9 mouse cellular contexts compared by ENCODE assay signal in genomic region chr15:72205950-72206349, GRCm38 (mm10).
DNase-seq lines count a peak whose midpoint lies in the region; ATAC-seq and TF ChIP-seq lines count a peak whose summit lies in the region.
"Had no signal": no experiment of that assay in that cellular context is flagged by ENCODE, and none has a peak within 500 bp of the region (broad histone marks: within the 10 kb centered on the region; RNA-seq: fewer than 3 reads in every experiment).

No protein-coding gene starts in this region.

- no peaks in the 10 kb centered on the region for H3K27me3 ChIP-seq in embryonic facial prominence, embryonic 14.5 days (replicated peaks; ENCODE audit: control insufficient read depth, insufficient read depth, low read length)
- H3K27me3 ChIP-seq: limb, embryonic 12.5 days had no signal

- 11% methylated on average over 9 of the region's 9 CpGs for WGBS in embryonic facial prominence, embryonic 14.5 days

- no peaks in the 10 kb centered on the region for H3K9me3 ChIP-seq in embryonic facial prominence, embryonic 14.5 days (ENCODE audit: control insufficient read depth, low read length)
- H3K9me3 ChIP-seq: limb, embryonic 12.5 days had no signal

- intact Hi-C loops in heart, postnatal 14 days (cut with DNase I), result loop anchor here (2.0 to 10.0 kb wide), 4 partner anchors 121 to 836 kb away; no protein-coding TSS in a partner anchor

- H3K4me2 ChIP-seq in embryonic facial prominence, embryonic 14.5 days (ENCODE audit: low read depth, low read length), result no peak overlapping the region
- H3K4me2 ChIP-seq: limb, embryonic 12.5 days had no signal

- DNase-seq in MN1 (ENCODE audit: low spot score), result peak; percentile 91
- peak; percentile 75 for DNase-seq in embryonic facial prominence, embryonic 14.5 days (ENCODE audit: low spot score)
- peak; percentile 56 to 79 for DNase-seq in heart, postnatal 14 days
- peak; percentile 86 to 91 for DNase-seq in layer of hippocampus, postnatal 14 days (ENCODE audit: low spot score in 2 of 2)
- DNase-seq in mesoderm, embryonic 11.5 days (ENCODE audit: low read depth, low spot score), result peak; percentile 81
- peak; percentile 91 for DNase-seq in right cerebral cortex, postnatal 25 days

- no peak overlapping the region for H3K27ac ChIP-seq in bone marrow macrophage, adult 2 months (ENCODE audit: insufficient read depth, low read depth, low read length)
- no peak overlapping the region for H3K27ac ChIP-seq in embryonic facial prominence, embryonic 14.5 days (replicated peaks; ENCODE audit: low read depth, low read length)
- H3K27ac ChIP-seq: limb, embryonic 12.5 days had no signal

- ATAC-seq in embryonic facial prominence, embryonic 14.5 days (ENCODE audit: low read depth), result peak; percentile 63; the same call in 1 of the 2 replicates
- no peak; the same call in 1 of the 2 replicates for ATAC-seq in megakaryocyte-erythroid progenitor cell, adult 5-6 weeks (replicated peaks; ENCODE audit: low FRiP score, low TSS enrichment, poor library complexity, severe bottlenecking)

- H3K36me3 ChIP-seq in embryonic facial prominence, embryonic 14.5 days (ENCODE audit: control insufficient read depth, insufficient read depth, low read length), result no peaks in the 10 kb centered on the region
- H3K36me3 ChIP-seq: limb, embryonic 12.5 days had no signal

- no peak for TF ChIP-seq POLR2A in bone marrow macrophage, adult 2 months (IDR thresholded peaks at IDR 0.05; ENCODE audit: borderline replicate concordance, low read depth, low read length)

- H3K9ac ChIP-seq in embryonic facial prominence, embryonic 14.5 days (ENCODE audit: low read depth, low read length), result no peak overlapping the region
- H3K9ac ChIP-seq: limb, embryonic 12.5 days had no signal

- H3K4me1 ChIP-seq in bone marrow macrophage, adult 2 months (ENCODE audit: control insufficient read depth, insufficient read depth, low read length), result no peaks in the 10 kb centered on the region
- H3K4me1 ChIP-seq in embryonic facial prominence, embryonic 14.5 days (ENCODE audit: control insufficient read depth, insufficient read depth, low read length), result no peaks in the 10 kb centered on the region
- H3K4me1 ChIP-seq: limb, embryonic 12.5 days had no signal

- no peak overlapping the region for H3K4me3 ChIP-seq in bone marrow macrophage, adult 2 months (ENCODE audit: insufficient read depth, low read length)
- no peak overlapping the region for H3K4me3 ChIP-seq in embryonic facial prominence, embryonic 14.5 days (ENCODE audit: low read depth, low read length)
- H3K4me3 ChIP-seq: limb, embryonic 12.5 days had no signal

- peak; percentile 49; the same call in 1 of the 2 replicates for TF ChIP-seq CTCF in bone marrow macrophage, adult 2 months (IDR thresholded peaks at IDR 0.05; ENCODE audit: low read depth, low read length)
